Mouse (Mus musculus): ENCODE results near the gene Lefty1.

Gene Lefty1

DNA sequence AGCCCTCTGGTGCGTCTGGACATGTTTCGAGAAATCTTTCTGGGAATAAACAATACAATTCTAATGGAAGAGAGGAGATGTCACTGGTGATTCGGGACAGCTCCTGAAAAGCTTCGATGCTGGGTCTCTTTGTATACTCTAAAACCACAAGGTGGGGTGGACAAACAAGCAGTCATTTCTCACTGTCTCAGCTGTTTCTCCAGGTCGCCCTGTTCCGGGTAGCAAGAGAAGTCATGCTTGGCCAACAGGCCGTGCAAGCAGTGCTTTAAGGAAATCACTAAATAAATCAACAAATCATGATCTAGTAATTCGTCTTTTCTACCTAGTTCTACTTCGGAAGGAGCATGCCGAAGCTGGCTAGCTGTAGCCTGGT is 31.2 kb upstream of the Lefty1 start:
- no peak for TF ChIP-seq POU5F1 (IDR thresholded peaks at IDR 0.05; ENCODE audit: borderline replicate concordance, low read length)
- no peak for TF ChIP-seq NANOG (IDR thresholded peaks at IDR 0.05; ENCODE audit: borderline replicate concordance, low read length)
- no peak for TF ChIP-seq CTCF (conservative IDR thresholded peaks at IDR 0.05; ENCODE audit: low read length)
- Histone ChIP-seq H3K4me3 (replicated peaks; ENCODE audit: low read length) (peak overlapping the region; percentile 94), H3K9me3 (ENCODE audit: low read length) (no peaks in the 10 kb centered on the region), H3K36me3 (ENCODE audit: insufficient read depth, low read length) (peaks cover 46% of the 10 kb centered on the region), H3K27me3 (ENCODE audit: insufficient read depth, low read length) (no peaks in the 10 kb centered on the region), H3K4me1 (replicated peaks; ENCODE audit: low read depth, low read length) (peaks cover 78% of the 10 kb centered on the region)

DNA sequence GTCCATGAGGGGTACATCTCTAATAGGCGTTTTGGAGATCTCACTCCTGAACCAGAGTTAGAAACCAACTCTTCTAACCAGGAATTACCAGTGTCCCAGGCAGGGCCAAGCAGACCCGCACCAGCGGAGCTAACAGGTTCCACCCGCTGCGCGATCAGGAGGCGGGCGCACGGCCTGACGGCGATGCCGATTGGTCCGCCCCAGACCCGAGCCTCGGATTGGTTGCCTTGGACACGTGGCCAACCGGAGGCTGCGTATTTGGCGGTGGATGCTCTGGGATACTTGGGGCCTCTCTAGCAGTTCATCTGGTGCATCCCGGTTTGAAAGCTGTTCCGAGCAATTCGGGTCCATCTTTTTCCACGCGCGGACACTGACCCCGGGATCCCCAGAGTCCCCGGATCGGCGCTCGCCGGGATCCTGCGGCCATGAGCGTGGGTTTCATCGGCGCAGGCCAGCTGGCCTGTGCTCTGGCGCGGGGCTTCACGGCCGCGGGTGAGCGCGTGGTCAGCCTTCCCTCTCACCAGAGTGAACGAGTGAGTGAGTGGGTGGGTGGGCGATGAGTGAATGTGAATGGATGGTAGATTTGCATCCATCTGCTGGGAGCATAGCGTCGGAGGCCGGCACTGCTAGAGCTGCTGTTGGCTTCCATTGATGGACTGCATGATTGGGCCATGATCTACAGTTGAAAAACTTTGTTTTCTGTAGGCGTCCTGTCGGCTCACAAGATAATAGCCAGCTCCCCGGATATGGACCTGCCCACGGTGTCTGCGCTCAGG is 30.6 kb upstream of the Lefty1 start, which contains the start of gene Pycr2:
Gene Pycr2 (plus strand): TSS at position 255 of the 776 bp plus-strand sequence.
- TF ChIP-seq CTCF (conservative IDR thresholded peaks at IDR 0.05; ENCODE audit: low read length) (no peak), POU5F1 (IDR thresholded peaks at IDR 0.05; ENCODE audit: borderline replicate concordance, low read length) (no peak), NANOG (IDR thresholded peaks at IDR 0.05; ENCODE audit: borderline replicate concordance, low read length) (no peak)
- H3K4me3 ChIP-seq (replicated peaks; ENCODE audit: low read length): peak within 1 kb of the TSS; percentile 94
- no peaks in the 10 kb centered on the region for H3K27me3 ChIP-seq (ENCODE audit: insufficient read depth, low read length)
- H3K4me1 ChIP-seq (replicated peaks; ENCODE audit: low read depth, low read length): peaks cover 83% of the 10 kb centered on the region
- H3K9me3 ChIP-seq (ENCODE audit: low read length): no peaks in the 10 kb centered on the region
- H3K36me3 ChIP-seq (ENCODE audit: insufficient read depth, low read length): peaks cover 46% of the 10 kb centered on the region

DNA sequence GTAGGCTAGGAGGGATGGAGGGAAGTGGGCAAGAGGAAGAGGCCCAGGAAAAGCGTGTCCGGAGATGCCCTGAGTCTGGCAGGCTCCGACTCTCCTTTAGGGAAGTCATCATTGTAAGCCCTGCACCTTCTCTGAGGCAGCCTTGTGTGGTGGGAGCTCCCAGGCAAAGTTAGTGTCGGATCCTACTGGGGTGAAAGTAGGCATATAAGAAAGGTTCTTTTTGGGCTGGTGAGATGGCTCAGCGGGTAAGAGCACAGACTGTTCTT is 30.1 kb upstream of the Lefty1 start:
- no peaks in the 10 kb centered on the region for H3K27me3 ChIP-seq (ENCODE audit: insufficient read depth, low read length)
- TF ChIP-seq CTCF (conservative IDR thresholded peaks at IDR 0.05; ENCODE audit: low read length) (no peak), NANOG (IDR thresholded peaks at IDR 0.05; ENCODE audit: borderline replicate concordance, low read length) (no peak), POU5F1 (IDR thresholded peaks at IDR 0.05; ENCODE audit: borderline replicate concordance, low read length) (no peak)
- peaks cover 84% of the 10 kb centered on the region for H3K4me1 ChIP-seq (replicated peaks; ENCODE audit: low read depth, low read length)

DNA sequence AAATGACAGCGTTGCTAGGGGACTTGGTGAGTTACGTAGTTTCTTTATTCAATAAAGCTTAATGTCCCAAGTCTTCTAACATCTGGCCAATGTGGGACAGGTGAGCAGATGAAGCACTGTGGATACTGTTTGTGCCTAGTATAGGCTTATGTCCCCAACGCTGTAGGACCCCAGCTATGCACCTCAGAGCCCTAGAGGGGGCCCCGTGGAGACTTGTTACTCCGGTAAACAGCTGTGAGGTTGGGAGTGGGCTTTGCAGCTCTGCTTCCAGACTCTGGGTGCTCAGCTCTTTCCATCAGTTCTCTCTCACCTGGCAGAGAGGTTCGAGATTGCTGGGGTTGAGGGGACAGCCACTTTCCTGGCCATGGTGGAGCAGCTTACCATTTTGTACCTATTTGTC is 29.5 kb upstream of the Lefty1 start:
- TF ChIP-seq POU5F1 (IDR thresholded peaks at IDR 0.05; ENCODE audit: borderline replicate concordance, low read length) (no peak), CTCF (conservative IDR thresholded peaks at IDR 0.05; ENCODE audit: low read length) (no peak), NANOG (IDR thresholded peaks at IDR 0.05; ENCODE audit: borderline replicate concordance, low read length) (no peak)
- Histone ChIP-seq H3K4me1 (replicated peaks; ENCODE audit: low read depth, low read length) (peaks cover 86% of the 10 kb centered on the region), H3K4me3 (replicated peaks; ENCODE audit: low read length) (peak overlapping the region; percentile 94), H3K36me3 (ENCODE audit: insufficient read depth, low read length) (peaks cover 43% of the 10 kb centered on the region), H3K9me3 (ENCODE audit: low read length) (no peaks in the 10 kb centered on the region), H3K27me3 (ENCODE audit: insufficient read depth, low read length) (no peaks in the 10 kb centered on the region)

More for the DNA sequence above, 30.1 kb upstream of the Lefty1 start:
- Histone ChIP-seq H3K36me3 (ENCODE audit: insufficient read depth, low read length) (peaks cover 43% of the 10 kb centered on the region), H3K9me3 (ENCODE audit: low read length) (no peaks in the 10 kb centered on the region), H3K4me3 (replicated peaks; ENCODE audit: low read length) (peak overlapping the region; percentile 94)

DNA sequence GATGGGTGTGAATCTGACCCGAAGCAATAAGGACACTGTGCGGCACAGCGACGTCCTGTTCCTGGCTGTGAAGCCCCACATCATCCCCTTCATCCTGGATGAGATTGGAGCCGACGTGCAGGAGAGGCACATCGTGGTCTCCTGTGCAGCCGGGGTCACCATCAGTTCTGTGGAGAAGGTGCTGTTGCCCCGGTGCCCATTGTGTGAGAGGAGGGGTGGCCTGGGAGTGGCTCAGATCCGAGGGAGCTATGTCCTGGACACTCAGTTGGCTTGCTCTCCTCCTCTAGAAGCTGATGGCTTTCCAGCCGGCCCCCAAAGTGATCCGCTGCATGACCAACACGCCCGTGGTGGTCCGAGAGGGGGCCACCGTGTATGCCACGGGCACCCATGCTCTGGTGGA is 28.9 kb upstream of the Lefty1 start:
- no peak for TF ChIP-seq CTCF (conservative IDR thresholded peaks at IDR 0.05; ENCODE audit: low read length)
- no peak for TF ChIP-seq NANOG (IDR thresholded peaks at IDR 0.05; ENCODE audit: borderline replicate concordance, low read length)
- no peak for TF ChIP-seq POU5F1 (IDR thresholded peaks at IDR 0.05; ENCODE audit: borderline replicate concordance, low read length)
- Histone ChIP-seq H3K4me1 (replicated peaks; ENCODE audit: low read depth, low read length) (peaks cover 86% of the 10 kb centered on the region), H3K27me3 (ENCODE audit: insufficient read depth, low read length) (no peaks in the 10 kb centered on the region), H3K36me3 (ENCODE audit: insufficient read depth, low read length) (peaks cover 43% of the 10 kb centered on the region), H3K4me3 (replicated peaks; ENCODE audit: low read length) (peak overlapping the region; percentile 94), H3K9me3 (ENCODE audit: low read length) (no peaks in the 10 kb centered on the region)

DNA sequence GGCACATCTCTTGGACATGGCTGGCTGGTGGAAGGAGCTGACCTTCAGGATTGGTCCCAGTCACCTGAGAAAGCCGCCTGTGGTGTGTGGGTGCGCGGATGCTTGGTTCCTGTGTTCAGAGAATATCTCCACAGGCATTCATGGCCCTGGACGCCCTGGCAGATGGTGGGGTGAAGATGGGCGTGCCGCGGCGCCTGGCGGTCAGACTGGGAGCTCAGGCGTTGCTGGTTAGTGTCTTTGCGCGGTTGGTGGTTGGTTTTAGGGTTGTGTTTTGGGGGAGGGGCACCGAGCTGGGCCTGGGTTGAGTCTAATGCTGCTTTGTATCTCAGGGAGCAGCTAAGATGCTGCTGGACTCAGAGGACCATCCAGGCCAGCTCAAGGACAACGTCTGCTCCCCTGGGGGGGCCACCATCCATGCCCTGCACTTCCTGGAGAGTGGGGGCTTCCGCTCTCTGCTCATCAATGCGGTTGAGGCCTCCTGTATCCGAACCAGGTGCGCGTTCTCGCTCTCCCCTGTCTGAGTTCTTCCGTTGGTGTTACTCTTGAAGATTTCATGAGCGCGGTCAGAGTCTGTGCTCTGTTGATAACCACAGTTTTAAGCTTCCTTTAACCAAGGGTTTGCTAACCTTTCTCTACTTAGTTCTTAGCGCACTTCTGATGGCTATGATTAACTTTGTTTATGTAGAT is 28.2 kb upstream of the Lefty1 start:
- TF ChIP-seq NANOG (IDR thresholded peaks at IDR 0.05; ENCODE audit: borderline replicate concordance, low read length) (no peak), POU5F1 (IDR thresholded peaks at IDR 0.05; ENCODE audit: borderline replicate concordance, low read length) (no peak), CTCF (conservative IDR thresholded peaks at IDR 0.05; ENCODE audit: low read length) (no peak)
- no peaks in the 10 kb centered on the region for H3K9me3 ChIP-seq (ENCODE audit: low read length)
- peaks cover 88% of the 10 kb centered on the region for H3K4me1 ChIP-seq (replicated peaks; ENCODE audit: low read depth, low read length)
- peak overlapping the region; percentile 94 for H3K4me3 ChIP-seq (replicated peaks; ENCODE audit: low read length)
- peaks cover 43% of the 10 kb centered on the region for H3K36me3 ChIP-seq (ENCODE audit: insufficient read depth, low read length)
- no peaks in the 10 kb centered on the region for H3K27me3 ChIP-seq (ENCODE audit: insufficient read depth, low read length)

DNA sequence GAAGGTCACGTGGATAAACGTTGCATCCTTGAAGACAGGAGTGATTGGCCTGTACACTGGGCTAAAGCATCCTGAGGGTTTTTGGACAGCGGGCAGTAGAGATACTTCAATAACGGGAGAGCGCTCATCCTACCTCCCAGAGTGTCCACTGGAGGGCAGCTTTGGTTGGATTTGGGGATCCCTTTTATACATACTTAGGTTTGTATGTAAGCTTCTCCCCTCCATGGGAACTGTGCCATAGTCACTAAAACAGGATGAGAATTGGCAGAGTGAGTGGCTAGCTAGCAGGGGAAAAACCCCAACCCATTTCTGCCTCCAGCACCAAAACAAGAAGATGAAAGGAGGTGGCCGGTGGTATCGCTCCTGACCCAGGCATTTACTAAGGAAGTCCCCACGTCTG is 23.7 kb upstream of the Lefty1 start:
- no peaks in the 10 kb centered on the region; the same call in 1 of the 2 replicates for H3K27me3 ChIP-seq (ENCODE audit: insufficient read depth, low read length)
- no peak for TF ChIP-seq POU5F1 (IDR thresholded peaks at IDR 0.05; ENCODE audit: borderline replicate concordance, low read length)
- TF ChIP-seq CTCF (conservative IDR thresholded peaks at IDR 0.05; ENCODE audit: low read length): no peak
- TF ChIP-seq NANOG (IDR thresholded peaks at IDR 0.05; ENCODE audit: borderline replicate concordance, low read length): no peak

DNA sequence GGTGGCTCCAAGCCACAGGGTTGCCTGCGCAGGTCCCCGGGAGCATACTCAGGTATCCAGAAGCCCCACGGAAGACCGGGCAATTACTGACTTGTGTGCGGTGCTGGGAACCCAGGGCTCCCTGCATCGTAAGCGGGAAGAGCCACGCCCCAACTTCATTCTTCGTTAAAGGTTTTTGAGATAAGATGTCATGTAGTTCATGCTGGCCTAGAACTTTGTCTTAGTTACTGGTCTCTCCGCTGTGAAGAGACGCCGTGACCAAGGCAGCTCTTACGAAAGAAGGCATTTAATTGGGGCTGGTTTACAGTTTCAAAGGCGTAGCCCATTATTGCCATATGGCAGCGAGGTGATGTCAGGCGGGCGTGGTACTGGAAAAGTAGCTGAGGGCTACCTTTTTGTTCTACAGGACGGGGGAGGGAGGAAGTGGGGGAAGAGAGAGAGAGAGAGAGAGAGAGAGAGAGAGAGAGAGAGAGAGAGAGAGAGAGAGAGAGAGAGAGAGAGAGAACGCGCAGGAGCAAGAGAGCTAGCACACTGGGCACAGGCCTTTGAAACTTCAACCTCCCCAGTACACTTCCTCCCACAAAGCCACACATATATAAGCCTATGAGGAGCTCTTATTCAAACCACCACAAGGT is 23.1 kb upstream of the Lefty1 start:
- Histone ChIP-seq H3K4me3 (replicated peaks; ENCODE audit: low read length) (no peak overlapping the region), H3K4me1 (replicated peaks; ENCODE audit: low read depth, low read length) (peaks cover 91% of the 10 kb centered on the region), H3K36me3 (ENCODE audit: insufficient read depth, low read length) (peaks cover 27% of the 10 kb centered on the region), H3K27me3 (ENCODE audit: insufficient read depth, low read length) (no peaks in the 10 kb centered on the region; the same call in 1 of the 2 replicates), H3K9me3 (ENCODE audit: low read length) (no peaks in the 10 kb centered on the region)
- no peak for TF ChIP-seq POU5F1 (IDR thresholded peaks at IDR 0.05; ENCODE audit: borderline replicate concordance, low read length)

More for the DNA sequence above, 23.7 kb upstream of the Lefty1 start:
- H3K9me3 ChIP-seq (ENCODE audit: low read length): no peaks in the 10 kb centered on the region
- H3K4me1 ChIP-seq (replicated peaks; ENCODE audit: low read depth, low read length): peaks cover 97% of the 10 kb centered on the region
- peaks cover 33% of the 10 kb centered on the region for H3K36me3 ChIP-seq (ENCODE audit: insufficient read depth, low read length)
- H3K4me3 ChIP-seq (replicated peaks; ENCODE audit: low read length): 0 out of 2 replicates have a peak overlapping the region, but pooled peaks have one; percentile 8

Measured in E14TG2a.4 (cell line).